Mouse (Mus musculus): ENCODE data around the gene Rhbdl2. TPM values are rescaled to one million over a fixed set of nuclear protein-coding genes. Genes with fewer than 3 reads are reported as not detected.
A peak's percentile ranks its signal among the peaks of the same experiment; 100 is the strongest.

Gene Rhbdl2
- total RNA-seq (2014; rRNA removed) (1.2 and 2.2 TPM in 2 replicates), polyA plus RNA-seq (2015; fragmentation: Nextera tagmentation; extraction: Ambion mirVana) (1.4 and 1.5 TPM in 2 replicates)

- WGBS, result 25% methylated on average over 12 of the region's 12 CpGs
- no peak for TF ChIP-seq CTCF (IDR thresholded peaks at IDR 0.05)
- Histone ChIP-seq H3K36me3 (ENCODE audit: insufficient read depth, low read length) (no peaks in the 10 kb centered on the region), H3K9me3 (ENCODE audit: low read length) (no peaks in the 10 kb centered on the region), H3K27ac (ENCODE audit: low read depth, low read length) (no peak within 1 kb of the TSS), H3K4me3 (ENCODE audit: low read depth, low read length) (no peak within 1 kb of the TSS), H3K27me3 (ENCODE audit: insufficient read depth, low read length) (no peaks in the 10 kb centered on the region), H3K4me1 (ENCODE audit: insufficient read depth, low read length) (no peaks in the 10 kb centered on the region), H3K4me2 (ENCODE audit: low read depth, low read length, poor library complexity, severe bottlenecking) (peak within 1 kb of the TSS; percentile 15; the same call in 1 of the 2 replicates), H3K9ac (replicated peaks; ENCODE audit: low read length, poor library complexity, severe bottlenecking) (no peak within 1 kb of the TSS)
- DNase-seq (ENCODE audit: low spot score) (peak; percentile 82), ATAC-seq (ENCODE audit: low FRiP score) (peak; percentile 76)
Measured at GRCm38 (mm10) chr4:123787191-123787985, at the start of gene Rhbdl2. Gene Rhbdl2 (plus strand): TSS chr4:123787874.

GRCm38 (mm10) chr4:123738708-123739107, 49.0 kb upstream of the Rhbdl2 start:
- Histone ChIP-seq H3K4me3 (ENCODE audit: low read depth, low read length) (no peak overlapping the region), H3K36me3 (ENCODE audit: insufficient read depth, low read length) (peaks cover 26% of the 10 kb centered on the region; the same call in 1 of the 2 replicates), H3K4me1 (ENCODE audit: insufficient read depth, low read length) (no peaks in the 10 kb centered on the region), H3K4me2 (ENCODE audit: low read depth, low read length, poor library complexity, severe bottlenecking) (no peak overlapping the region), H3K27ac (ENCODE audit: low read depth, low read length) (no peak overlapping the region), H3K9me3 (ENCODE audit: low read length) (no peaks in the 10 kb centered on the region), H3K27me3 (ENCODE audit: insufficient read depth, low read length) (no peaks in the 10 kb centered on the region), H3K9ac (replicated peaks; ENCODE audit: low read length, poor library complexity, severe bottlenecking) (no peak overlapping the region)
- no peak for ATAC-seq (ENCODE audit: low FRiP score)
- 98% methylated on average over 4 of the region's 4 CpGs for WGBS
- no peak for DNase-seq (ENCODE audit: low spot score)
- no peak for TF ChIP-seq CTCF (IDR thresholded peaks at IDR 0.05)

- H3K9me3 ChIP-seq (ENCODE audit: low read length), result no peaks in the 10 kb centered on the region
- no peaks in the 10 kb centered on the region for H3K4me1 ChIP-seq (ENCODE audit: insufficient read depth, low read length)
- H3K27me3 ChIP-seq (ENCODE audit: insufficient read depth, low read length), result no peaks in the 10 kb centered on the region
- no peak for DNase-seq (ENCODE audit: low spot score)
- peaks cover 20% of the 10 kb centered on the region; the same call in 1 of the 2 replicates for H3K36me3 ChIP-seq (ENCODE audit: insufficient read depth, low read length)
- H3K27ac ChIP-seq (ENCODE audit: low read depth, low read length), result no peak overlapping the region
- no peak overlapping the region for H3K4me2 ChIP-seq (ENCODE audit: low read depth, low read length, poor library complexity, severe bottlenecking)
- 83% methylated on average over 1 of the region's 1 CpGs for WGBS
- no peak overlapping the region for H3K9ac ChIP-seq (replicated peaks; ENCODE audit: low read length, poor library complexity, severe bottlenecking)
- no peak for ATAC-seq (ENCODE audit: low FRiP score)
- no peak for TF ChIP-seq CTCF (IDR thresholded peaks at IDR 0.05)
- H3K4me3 ChIP-seq (ENCODE audit: low read depth, low read length), result no peak overlapping the region
Measured at GRCm38 (mm10) chr4:123742891-123743290, 44.8 kb upstream of the Rhbdl2 start.

- no peaks in the 10 kb centered on the region for H3K4me1 ChIP-seq (ENCODE audit: insufficient read depth, low read length)
- peaks cover 12% of the 10 kb centered on the region; the same call in 1 of the 2 replicates for H3K36me3 ChIP-seq (ENCODE audit: insufficient read depth, low read length)
- ATAC-seq (ENCODE audit: low FRiP score) (no peak), DNase-seq (ENCODE audit: low spot score) (no peak)
- TF ChIP-seq CTCF (IDR thresholded peaks at IDR 0.05), result no peak
- H3K27me3 ChIP-seq (ENCODE audit: insufficient read depth, low read length), result no peaks in the 10 kb centered on the region
- no peak overlapping the region for H3K4me2 ChIP-seq (ENCODE audit: low read depth, low read length, poor library complexity, severe bottlenecking)
- no peak overlapping the region for H3K27ac ChIP-seq (ENCODE audit: low read depth, low read length)
- WGBS, result 98% methylated on average over 4 of the region's 4 CpGs
- H3K9ac ChIP-seq (replicated peaks; ENCODE audit: low read length, poor library complexity, severe bottlenecking), result no peak overlapping the region
- no peaks in the 10 kb centered on the region for H3K9me3 ChIP-seq (ENCODE audit: low read length)
- H3K4me3 ChIP-seq (ENCODE audit: low read depth, low read length), result no peak overlapping the region
Measured at GRCm38 (mm10) chr4:123745221-123745775, 42.4 kb upstream of the Rhbdl2 start.

GRCm38 (mm10) chr4:123748726-123749415, 38.8 kb upstream of the Rhbdl2 start:
- peak overlapping the region; percentile 66 for H3K4me2 ChIP-seq (ENCODE audit: low read depth, low read length, poor library complexity, severe bottlenecking)
- H3K4me1 ChIP-seq (ENCODE audit: insufficient read depth, low read length), result no peaks in the 10 kb centered on the region
- TF ChIP-seq CTCF (IDR thresholded peaks at IDR 0.05), result peak; percentile 47
- no peaks in the 10 kb centered on the region for H3K27me3 ChIP-seq (ENCODE audit: insufficient read depth, low read length)
- H3K36me3 ChIP-seq (ENCODE audit: insufficient read depth, low read length), result no peaks in the 10 kb centered on the region
- peak overlapping the region; percentile 84 for H3K9ac ChIP-seq (replicated peaks; ENCODE audit: low read length, poor library complexity, severe bottlenecking)
- ATAC-seq (ENCODE audit: low FRiP score) (no peak), DNase-seq (ENCODE audit: low spot score) (peak; percentile 14)
- H3K4me3 ChIP-seq (ENCODE audit: low read depth, low read length), result peak overlapping the region; percentile 96
- WGBS, result 7% methylated on average over 10 of the region's 10 CpGs
- H3K27ac ChIP-seq (ENCODE audit: low read depth, low read length), result peak overlapping the region; percentile 86
- H3K9me3 ChIP-seq (ENCODE audit: low read length), result no peaks in the 10 kb centered on the region

All from midbrain, postnatal 0 days (tissue).